Mouse (Mus musculus) heart, adult 11 months (tissue): ENCODE measurements around the gene Sec14l4.

Experiments used
- DNase-seq: peaks from one replicate; pipeline ENCODE4 v3.0.0; 2022

Sec14l4 gene

GRCm38 (mm10) chr11:4027561-4028334, 3.5 kb upstream of the Sec14l4 start:
- DNase-seq, result peak; percentile 14

- peak; percentile 40 for DNase-seq
Measured at GRCm38 (mm10) chr11:4029343-4029742, 1.9 kb upstream of the Sec14l4 start.

- peak; percentile 40 for DNase-seq
Measured at GRCm38 (mm10) chr11:4031961-4032360, 699 bp downstream of the Sec14l4 start.

- DNase-seq, result peak; percentile 49
Measured at GRCm38 (mm10) chr11:4033471-4033870, 2.2 kb downstream of the Sec14l4 start.

GRCm38 (mm10) chr11:4034169-4034568, 2.9 kb downstream of the Sec14l4 start:
- no peak for DNase-seq

GRCm38 (mm10) chr11:4035116-4035892, 4.0 kb downstream of the Sec14l4 start:
- DNase-seq, result peak; percentile 95

GRCm38 (mm10) chr11:4035916-4036315, 4.7 kb downstream of the Sec14l4 start:
- no peak for DNase-seq

GRCm38 (mm10) chr11:4036365-4037084, 5.3 kb downstream of the Sec14l4 start:
- peak; percentile 66 for DNase-seq

GRCm38 (mm10) chr11:4039951-4040350, 8.7 kb downstream of the Sec14l4 start:
- DNase-seq, result peak; percentile 56

- peak; percentile 73 for DNase-seq
Measured at GRCm38 (mm10) chr11:4041123-4041625, 9.9 kb downstream of the Sec14l4 start.

- peak; percentile 80 for DNase-seq
Measured at GRCm38 (mm10) chr11:4043081-4043480, 11.8 kb downstream of the Sec14l4 start.

- peak; percentile 87 for DNase-seq
Measured at GRCm38 (mm10) chr11:4046526-4046925, 15.3 kb downstream of the Sec14l4 start.

- no peak for DNase-seq
Measured at GRCm38 (mm10) chr11:4047766-4048165, 16.5 kb downstream of the Sec14l4 start.

GRCm38 (mm10) chr11:4048438-4048837, 17.2 kb downstream of the Sec14l4 start:
- no peak for DNase-seq

- DNase-seq, result peak; percentile 87
Measured at GRCm38 (mm10) chr11:4053586-4053985, 22.3 kb downstream of the Sec14l4 start.

- no peak for DNase-seq
Measured at GRCm38 (mm10) chr11:4060866-4061575, 29.8 kb downstream of the Sec14l4 start.

- no peak for DNase-seq
Measured at GRCm38 (mm10) chr11:4062523-4062922, 31.3 kb downstream of the Sec14l4 start.

GRCm38 (mm10) chr11:4062981-4063380, 31.7 kb downstream of the Sec14l4 start:
- DNase-seq, result no peak

- no peak for DNase-seq
Measured at GRCm38 (mm10) chr11:4064627-4065122, 33.4 kb downstream of the Sec14l4 start, which contains the start of gene Sec14l3. Gene Sec14l3, plus strand, starts transcription at chr11:4064841.

- no peak for DNase-seq
Measured at GRCm38 (mm10) chr11:4069664-4070063, 38.4 kb downstream of the Sec14l4 start.

- no peak for DNase-seq
Measured at GRCm38 (mm10) chr11:4076633-4077032, 45.4 kb downstream of the Sec14l4 start.

GRCm38 (mm10) chr11:4078267-4078933, 47.1 kb downstream of the Sec14l4 start:
- DNase-seq, result no peak
